Mouse (Mus musculus): ENCODE measurements around the gene Dmgdh.

DNA sequence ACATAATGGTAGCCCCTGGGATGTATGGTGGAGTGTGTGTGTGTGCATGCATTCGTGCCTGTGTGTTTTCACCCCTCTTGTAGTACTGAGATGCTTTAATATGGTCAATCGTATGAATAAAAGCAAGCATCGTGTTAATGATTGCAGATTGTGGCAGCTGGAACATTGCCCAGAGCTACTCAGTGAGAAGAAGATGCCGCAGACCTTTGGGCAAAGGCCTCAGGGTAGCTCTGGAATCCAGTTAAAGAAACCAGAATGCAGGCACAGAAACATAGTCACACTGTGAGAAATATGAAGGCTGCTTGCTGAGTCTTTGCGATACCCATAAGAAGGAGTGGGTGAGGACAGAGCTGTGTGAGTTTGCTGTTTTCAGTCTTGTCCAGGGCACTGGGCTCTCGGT, 24.6 kb downstream of the Dmgdh start:
- TF ChIP-seq CTCF (IDR thresholded peaks at IDR 0.05; ENCODE audit: extremely low read depth, insufficient read depth, insufficient read length, insufficient replicate concordance) (no peak), POLR2A (IDR thresholded peaks at IDR 0.05; ENCODE audit: low read depth, low read length) (no peak)
